Mouse (Mus musculus) neural tube, embryonic 13.5 days (tissue): ENCODE data around the gene Wwox. TPM values are rescaled to one million over a fixed set of nuclear protein-coding genes. Genes with fewer than 3 reads are reported as not detected.

Experiments used
- ATAC-seq: fragments of 200-750 bp; cut with Nextera tagmentation; 2 replicates; pipeline ENCODE4 v1.8.0; 2017; ENCODE audit warnings: low read depth, mild to moderate bottlenecking, moderate TSS enrichment, moderate library complexity
- H3K27ac ChIP-seq: fragments of 300-500 bp; sonication (generic); replicated peaks from 2 replicates; pipeline ENCODE4 v1.5.1; 2015; ENCODE audit warnings: moderate library complexity, mild to moderate bottlenecking, inconsistent platforms
- H3K27me3 ChIP-seq: fragments of 300-500 bp; sonication (generic); 2 replicates; pipeline ENCODE4 v1.6.1; 2015; ENCODE audit warnings: mild to moderate bottlenecking, inconsistent platforms
- H3K36me3 ChIP-seq: fragments of 300-500 bp; sonication (generic); 2 replicates; pipeline ENCODE4 v1.6.1; 2015; ENCODE audit warnings: mild to moderate bottlenecking, inconsistent platforms
- H3K4me1 ChIP-seq: fragments of 300-500 bp; sonication (generic); replicated peaks from 2 replicates; pipeline ENCODE4 v1.6.1; 2015; ENCODE audit warnings: inconsistent platforms
- H3K4me2 ChIP-seq: fragments of 300-500 bp; sonication (generic); 2 replicates; pipeline ENCODE4 v1.6.1; 2015; ENCODE audit warnings: inconsistent platforms, mild to moderate bottlenecking, moderate library complexity
- H3K4me3 ChIP-seq: fragments of 300-500 bp; sonication (generic); 2 replicates; pipeline ENCODE4 v1.5.1; 2015; ENCODE audit warnings: mild to moderate bottlenecking, inconsistent platforms
- H3K9ac ChIP-seq: fragments of 300-500 bp; sonication (generic); 2 replicates; pipeline ENCODE4 v1.6.1; 2015; ENCODE audit warnings: moderate library complexity, mild to moderate bottlenecking, inconsistent platforms
- H3K9me3 ChIP-seq: fragments of 300-500 bp; sonication (generic); 2 replicates; pipeline ENCODE4 v1.6.1; 2016; ENCODE audit warnings: inconsistent platforms
- WGBS: fragments of 180-500 bp; shearing (Covaris S2); methylation state at CpG from one replicate; pipeline ENCODE4 v1.1.7; 2015; 5-methylcytosine and 5-hydroxymethylcytosine counted together
- polyA plus RNA-seq: library from polyadenylated mRNA; unstranded; fragments of >200 nt; fragmentation: Nextera tagmentation; extraction: Ambion mirVana; gene quantifications from 2 replicates; pipeline ENCODE4 v1.2.1, GENCODE M21; 2015

Wwox gene
- polyA plus RNA-seq, 1 experiment from 2014 or later, result 12.8 TPM

DNA sequence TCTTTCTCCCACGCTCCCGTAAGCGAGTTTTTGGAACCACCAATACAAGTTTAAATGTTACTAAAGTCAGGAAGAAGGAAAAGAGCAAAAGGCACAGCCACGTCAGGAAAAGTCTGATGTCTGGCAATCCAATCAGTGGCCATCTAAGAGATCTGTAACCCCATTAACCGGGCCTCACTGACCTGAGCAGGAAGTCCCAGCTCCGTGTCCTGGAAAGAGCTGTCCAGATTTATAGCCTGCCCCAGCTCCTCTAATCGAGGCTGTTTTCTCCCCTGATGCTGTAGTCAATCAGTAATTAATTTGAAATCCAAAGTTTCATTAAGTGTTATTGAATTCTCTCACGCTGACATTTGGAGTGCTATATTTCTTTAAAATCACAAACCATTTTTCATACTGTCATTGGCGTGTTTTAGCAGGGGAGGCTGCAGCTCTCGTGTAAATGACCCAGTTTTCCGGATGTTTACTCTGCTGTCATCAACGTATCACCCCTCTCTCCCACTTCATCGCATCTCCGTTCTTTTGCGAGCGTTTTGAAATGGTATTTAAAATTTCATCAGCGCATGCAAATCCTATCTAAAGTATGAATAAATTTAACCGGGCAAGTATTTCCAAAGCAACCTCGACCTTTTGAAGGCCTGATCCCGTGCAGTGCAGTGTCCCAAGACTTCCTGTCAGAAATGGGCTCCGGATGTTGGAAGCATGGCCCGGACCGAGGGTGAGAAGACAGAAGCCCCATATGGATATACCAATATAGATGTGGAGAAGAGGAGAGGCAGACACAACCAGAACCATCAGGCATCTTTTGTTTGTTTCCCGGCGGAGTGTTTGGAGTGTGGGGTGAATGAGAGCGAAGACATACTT is 72.8 kb downstream of the Wwox start:
- Histone ChIP-seq H3K4me2 (no peak overlapping the region), H3K9ac (no peak overlapping the region), H3K4me3 (no peak overlapping the region), H3K36me3 (no peaks in the 10 kb centered on the region), H3K4me1 (peaks cover 48% of the 10 kb centered on the region), H3K27me3 (0 out of 2 replicates have a peak, but pooled peaks cover 2% of the 10 kb centered on the region), H3K27ac (no peak overlapping the region), H3K9me3 (no peaks in the 10 kb centered on the region)
- 68% methylated on average over 26 of the region's 26 CpGs for WGBS
- ATAC-seq, result no peak

DNA sequence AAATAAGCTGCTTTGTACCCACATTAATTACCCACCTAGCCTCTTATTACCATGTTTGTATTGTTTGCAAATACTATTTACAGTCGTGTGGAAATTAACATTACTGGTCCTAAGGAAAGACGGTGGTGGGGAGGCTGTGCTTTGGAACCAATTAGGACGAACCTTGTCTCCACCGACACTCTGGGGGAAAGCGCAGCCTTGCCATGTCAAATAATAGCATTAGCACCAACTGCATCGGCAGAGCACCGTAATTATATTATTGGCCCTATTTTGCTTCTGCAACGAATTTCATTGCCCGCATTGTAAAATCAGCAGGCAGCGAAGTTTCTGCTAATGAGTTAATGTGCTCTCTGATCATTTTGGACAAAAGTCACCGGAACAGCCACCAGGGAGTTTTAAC is 75.2 kb downstream of the Wwox start:
- WGBS, result 21% methylated on average over 11 of the region's 11 CpGs
- H3K9me3 ChIP-seq, result no peaks in the 10 kb centered on the region
- no peak overlapping the region for H3K4me3 ChIP-seq
- ATAC-seq, result no peak
- H3K4me1 ChIP-seq, result peaks cover 45% of the 10 kb centered on the region
- H3K36me3 ChIP-seq, result no peaks in the 10 kb centered on the region
- H3K9ac ChIP-seq, result no peak overlapping the region
- peak overlapping the region; percentile 77; the same call in 1 of the 2 replicates for H3K27ac ChIP-seq
- no peaks in the 10 kb centered on the region for H3K27me3 ChIP-seq
- no peak overlapping the region for H3K4me2 ChIP-seq

DNA sequence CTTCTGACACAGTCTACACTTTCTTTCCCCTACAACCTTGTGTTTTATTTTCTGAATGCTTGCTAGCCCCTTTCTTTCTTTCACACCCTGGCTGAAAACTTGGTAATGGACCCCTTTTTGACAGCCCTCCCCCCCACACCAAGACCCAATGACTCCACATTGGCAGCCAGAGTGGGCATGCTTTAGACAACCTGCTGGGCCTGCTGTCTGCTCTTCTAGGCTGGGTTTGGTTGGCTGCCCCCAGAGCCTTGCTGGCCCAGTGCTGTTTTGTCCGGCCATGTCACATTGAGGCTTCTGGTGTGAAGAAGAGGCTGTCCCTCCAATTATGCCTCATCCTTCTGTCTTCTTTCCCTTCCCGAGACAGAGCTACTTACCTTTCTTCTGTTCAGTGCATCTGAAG is 83.6 kb downstream of the Wwox start:
- H3K27me3 ChIP-seq, result no peaks in the 10 kb centered on the region
- no peak overlapping the region for H3K4me3 ChIP-seq
- H3K9ac ChIP-seq, result no peak overlapping the region
- H3K4me1 ChIP-seq, result peaks cover 6% of the 10 kb centered on the region; the same call in 1 of the 2 replicates
- H3K27ac ChIP-seq, result no peak overlapping the region
- ATAC-seq, result no peak
- H3K4me2 ChIP-seq, result no peak overlapping the region
- no peaks in the 10 kb centered on the region for H3K9me3 ChIP-seq
- no peaks in the 10 kb centered on the region for H3K36me3 ChIP-seq
- 74% methylated on average over 2 of the region's 2 CpGs for WGBS

DNA sequence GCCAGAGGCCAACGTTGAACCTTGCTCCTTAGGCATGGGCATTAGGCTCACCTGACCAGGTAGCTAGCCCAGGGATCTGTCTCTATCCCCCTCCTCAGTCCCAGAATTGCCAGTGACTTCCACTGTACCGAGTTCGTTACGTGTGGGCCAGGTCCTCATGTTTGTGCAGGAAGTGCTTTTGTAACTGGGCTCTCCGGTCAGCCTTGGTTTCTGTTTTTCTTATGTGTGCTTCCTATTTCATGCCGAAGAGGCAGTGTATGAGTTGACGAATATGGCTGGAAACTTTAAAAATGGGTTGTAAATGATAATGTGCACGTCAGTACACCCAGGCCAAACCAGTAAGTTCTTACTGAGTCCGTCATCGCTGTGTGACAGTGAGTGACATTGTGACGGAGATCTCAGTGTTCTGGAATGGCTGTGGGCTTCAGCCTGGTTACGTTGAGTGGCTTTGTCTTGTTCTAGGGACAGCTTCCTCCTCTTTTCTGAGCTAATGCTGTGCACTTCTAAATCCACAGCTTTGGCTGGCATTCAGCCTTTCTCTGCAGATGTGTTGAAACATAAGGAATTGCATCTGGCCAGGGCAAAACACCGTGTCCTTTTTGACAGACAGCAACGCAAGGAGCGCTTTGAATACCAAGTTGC is 87.3 kb downstream of the Wwox start:
- Histone ChIP-seq H3K36me3 (no peaks in the 10 kb centered on the region), H3K4me2 (no peak overlapping the region), H3K4me1 (peaks cover 15% of the 10 kb centered on the region; the same call in 1 of the 2 replicates), H3K27me3 (no peaks in the 10 kb centered on the region), H3K9me3 (no peaks in the 10 kb centered on the region), H3K4me3 (no peak overlapping the region), H3K9ac (no peak overlapping the region), H3K27ac (no peak overlapping the region)
- WGBS, result 89% methylated on average over 15 of the region's 15 CpGs
- no peak for ATAC-seq

DNA sequence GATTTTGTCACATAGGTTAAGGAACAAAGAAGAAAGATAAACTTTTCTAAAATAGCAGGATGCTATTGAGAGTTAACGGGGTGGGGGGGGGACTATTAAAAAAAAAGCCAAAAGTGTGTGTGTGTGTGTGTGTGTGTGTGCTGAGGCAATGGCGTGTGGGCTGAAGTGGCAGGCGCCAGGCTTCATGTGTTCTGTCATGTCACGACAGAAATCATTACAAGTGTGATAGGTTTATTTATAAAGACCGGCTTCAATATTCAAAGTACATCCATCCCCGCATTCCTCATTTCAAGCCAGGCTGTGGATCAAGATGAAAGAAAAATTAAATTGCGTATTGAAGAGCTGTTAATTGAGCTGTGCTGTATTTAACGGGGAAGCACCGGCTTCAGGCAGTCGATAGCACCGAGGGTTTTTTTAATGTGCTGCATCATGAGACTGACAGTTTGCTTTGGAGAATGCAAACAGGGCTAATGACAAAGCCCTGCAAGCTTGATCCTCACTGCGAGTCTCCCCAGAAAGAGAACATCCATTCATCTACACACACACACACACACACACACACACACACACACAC is 88.3 kb downstream of the Wwox start:
- Histone ChIP-seq H3K4me3 (no peak overlapping the region), H3K27ac (peak overlapping the region; percentile 38; the same call in 1 of the 2 replicates), H3K9me3 (no peaks in the 10 kb centered on the region), H3K36me3 (no peaks in the 10 kb centered on the region), H3K9ac (no peak overlapping the region), H3K4me1 (peaks cover 18% of the 10 kb centered on the region; the same call in 1 of the 2 replicates), H3K4me2 (no peak overlapping the region), H3K27me3 (no peaks in the 10 kb centered on the region)
- no peak for ATAC-seq
- WGBS, result 50% methylated on average over 12 of the region's 12 CpGs

DNA sequence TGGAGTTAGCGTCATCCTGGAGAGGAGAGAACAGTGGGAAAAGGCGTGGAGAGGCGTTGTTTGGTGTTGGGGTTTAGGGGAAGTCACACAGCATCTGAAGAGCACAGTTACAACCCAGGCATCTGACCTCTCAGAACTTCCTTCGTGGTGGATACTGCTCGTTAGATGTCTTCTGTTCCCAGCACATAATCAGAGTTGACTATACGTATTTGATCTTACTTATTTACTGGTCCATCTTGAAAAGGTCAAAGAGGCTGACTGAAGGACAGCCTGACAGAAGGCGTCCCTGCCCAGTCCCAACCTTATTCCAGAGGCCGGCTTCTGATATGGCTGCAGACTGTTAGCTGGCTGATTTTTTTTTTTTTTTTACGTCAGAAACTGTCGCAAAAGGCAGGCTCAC is 90.1 kb downstream of the Wwox start:
- ATAC-seq, result no peak
- H3K27me3 ChIP-seq, result no peaks in the 10 kb centered on the region
- no peaks in the 10 kb centered on the region for H3K9me3 ChIP-seq
- H3K4me2 ChIP-seq, result no peak overlapping the region
- no peak overlapping the region for H3K9ac ChIP-seq
- WGBS, result 89% methylated on average over 10 of the region's 10 CpGs
- no peaks in the 10 kb centered on the region for H3K36me3 ChIP-seq
- H3K27ac ChIP-seq, result no peak overlapping the region
- no peak overlapping the region for H3K4me3 ChIP-seq
- H3K4me1 ChIP-seq, result peaks cover 18% of the 10 kb centered on the region; the same call in 1 of the 2 replicates

DNA sequence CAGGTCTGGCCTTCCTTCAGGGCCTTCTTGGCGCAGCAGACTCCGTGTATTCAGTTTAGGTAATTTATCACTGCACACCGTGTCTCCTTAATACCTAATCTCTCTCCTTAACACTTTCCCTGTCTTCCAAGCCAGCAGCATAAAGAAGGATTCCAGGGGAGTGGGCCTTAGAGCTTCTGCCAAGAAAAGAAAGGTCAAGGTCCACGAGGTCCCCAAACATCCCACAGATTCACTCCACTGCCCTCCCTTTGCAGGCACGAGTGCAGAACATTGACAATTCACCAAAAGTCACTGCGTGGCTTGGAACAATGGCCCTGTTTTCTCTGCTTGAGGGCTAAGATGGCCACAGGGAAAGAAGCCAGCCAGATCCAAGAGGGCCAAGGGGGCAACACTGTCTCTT is 96.7 kb downstream of the Wwox start:
- 27% methylated on average over 6 of the region's 6 CpGs for WGBS
- ATAC-seq, result no peak

DNA sequence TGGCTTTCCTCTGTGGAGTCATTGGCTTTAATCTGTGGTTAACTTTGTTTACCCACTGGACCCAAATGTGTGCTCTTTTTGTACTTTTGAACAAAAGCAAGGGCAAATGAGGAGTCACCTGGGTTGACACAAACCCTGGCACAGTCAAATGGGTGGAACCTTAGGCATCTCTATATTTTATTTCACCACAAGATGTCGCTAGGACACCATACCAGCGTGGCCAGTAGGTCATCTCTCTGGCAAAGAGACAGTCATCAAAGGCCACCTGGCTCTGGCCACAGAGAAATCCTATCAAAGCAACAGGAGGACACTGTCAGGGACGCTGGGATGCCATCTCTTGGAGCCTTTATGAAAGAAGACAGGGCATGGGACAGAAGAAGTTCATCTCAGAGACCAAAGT is 101.7 kb downstream of the Wwox start:
- peaks cover 12% of the 10 kb centered on the region; the same call in 1 of the 2 replicates for H3K4me1 ChIP-seq
- 12% methylated on average over 3 of the region's 3 CpGs for WGBS

More for the DNA sequence above, 96.7 kb downstream of the Wwox start:
- Histone ChIP-seq H3K4me1 (peaks cover 23% of the 10 kb centered on the region; the same call in 1 of the 2 replicates), H3K4me3 (no peak overlapping the region), H3K9me3 (no peaks in the 10 kb centered on the region), H3K9ac (no peak overlapping the region), H3K27ac (no peak overlapping the region), H3K36me3 (no peaks in the 10 kb centered on the region), H3K4me2 (no peak overlapping the region), H3K27me3 (no peaks in the 10 kb centered on the region; the same call in 1 of the 2 replicates)

DNA sequence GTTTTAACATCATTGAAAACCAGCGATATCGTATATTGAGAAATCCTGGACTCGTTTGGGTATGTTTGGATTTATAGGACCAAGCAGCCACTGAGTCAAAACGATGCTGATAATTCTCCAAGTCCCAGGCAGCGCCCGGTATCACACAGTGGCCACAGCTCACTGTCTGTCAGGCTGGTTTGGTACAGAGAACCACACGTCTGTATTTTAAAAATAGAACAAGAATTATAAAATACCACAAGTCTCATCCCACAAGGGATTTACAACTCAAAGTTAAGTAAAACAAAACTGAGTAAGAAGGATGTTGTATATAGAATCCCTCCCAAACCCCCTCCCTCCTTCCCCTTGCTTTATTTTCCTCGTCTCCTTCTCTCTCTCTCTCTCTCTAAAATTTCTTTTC is 108.9 kb downstream of the Wwox start:
- WGBS, result 76% methylated on average over 8 of the region's 8 CpGs
- H3K4me1 ChIP-seq, result peaks cover 11% of the 10 kb centered on the region
- no peak for ATAC-seq
- no peak overlapping the region for H3K27ac ChIP-seq
- no peak overlapping the region for H3K9ac ChIP-seq
- H3K36me3 ChIP-seq, result no peaks in the 10 kb centered on the region
- H3K9me3 ChIP-seq, result no peaks in the 10 kb centered on the region
- no peaks in the 10 kb centered on the region for H3K27me3 ChIP-seq
- H3K4me3 ChIP-seq, result no peak overlapping the region
- no peak overlapping the region for H3K4me2 ChIP-seq

More for the DNA sequence above, 101.7 kb downstream of the Wwox start:
- H3K36me3 ChIP-seq, result no peaks in the 10 kb centered on the region
- H3K9ac ChIP-seq, result no peak overlapping the region
- no peaks in the 10 kb centered on the region; the same call in 1 of the 2 replicates for H3K27me3 ChIP-seq
- H3K9me3 ChIP-seq, result no peaks in the 10 kb centered on the region
- no peak overlapping the region for H3K27ac ChIP-seq
- H3K4me2 ChIP-seq, result no peak overlapping the region
- no peak overlapping the region for H3K4me3 ChIP-seq
- ATAC-seq, result no peak

DNA sequence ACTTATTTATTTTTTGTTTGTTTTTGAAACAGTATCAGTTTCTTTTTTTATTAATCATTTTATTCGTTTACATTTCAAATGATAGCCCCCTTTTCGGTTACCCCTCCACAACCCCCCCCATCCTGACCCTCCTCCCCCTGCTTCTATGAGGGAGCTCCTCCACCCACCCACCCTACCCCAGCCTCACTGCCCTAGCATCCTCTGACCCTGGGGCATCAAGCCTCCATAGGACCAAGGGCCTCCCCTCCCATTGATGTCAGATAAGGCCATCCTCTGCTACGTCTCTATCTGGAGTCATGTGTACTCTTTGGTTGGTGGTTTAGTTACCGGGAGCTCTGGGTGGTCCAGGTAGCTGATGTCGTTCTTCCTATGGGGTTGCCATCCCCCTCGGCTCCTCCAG is 109.4 kb downstream of the Wwox start:
- Histone ChIP-seq H3K36me3 (no peaks in the 10 kb centered on the region), H3K27ac (no peak overlapping the region), H3K4me3 (no peak overlapping the region), H3K4me1 (peaks cover 11% of the 10 kb centered on the region), H3K4me2 (no peak overlapping the region), H3K9me3 (no peaks in the 10 kb centered on the region), H3K9ac (no peak overlapping the region), H3K27me3 (no peaks in the 10 kb centered on the region)
- WGBS, result 82% methylated on average over 6 of the region's 6 CpGs
- ATAC-seq, result no peak

DNA sequence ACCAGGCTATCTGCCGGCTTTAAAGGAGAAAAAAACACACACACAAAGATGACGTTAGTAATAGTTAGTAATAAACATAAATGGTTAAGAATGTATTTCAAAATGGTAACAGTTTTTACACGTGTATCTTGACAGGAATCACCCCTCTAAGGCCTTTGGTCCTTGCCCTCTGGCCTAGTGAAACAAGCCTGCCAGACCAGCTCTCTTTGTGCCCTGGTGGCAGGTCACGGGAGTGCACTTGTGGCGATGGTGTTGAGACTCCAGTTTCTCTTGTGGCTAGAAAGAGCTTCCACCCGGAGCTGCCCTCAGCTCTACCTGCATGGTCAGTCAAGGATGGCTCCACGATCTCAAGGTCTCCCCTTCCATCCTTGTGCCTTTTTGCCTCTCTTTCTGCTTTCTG is 110.6 kb downstream of the Wwox start:
- no peaks in the 10 kb centered on the region for H3K36me3 ChIP-seq
- H3K27me3 ChIP-seq, result no peaks in the 10 kb centered on the region
- no peak overlapping the region for H3K9ac ChIP-seq
- no peak for ATAC-seq
- 73% methylated on average over 7 of the region's 7 CpGs for WGBS
- H3K9me3 ChIP-seq, result no peaks in the 10 kb centered on the region
- peaks cover 11% of the 10 kb centered on the region for H3K4me1 ChIP-seq
- H3K27ac ChIP-seq, result no peak overlapping the region
- H3K4me2 ChIP-seq, result no peak overlapping the region
- H3K4me3 ChIP-seq, result no peak overlapping the region

DNA sequence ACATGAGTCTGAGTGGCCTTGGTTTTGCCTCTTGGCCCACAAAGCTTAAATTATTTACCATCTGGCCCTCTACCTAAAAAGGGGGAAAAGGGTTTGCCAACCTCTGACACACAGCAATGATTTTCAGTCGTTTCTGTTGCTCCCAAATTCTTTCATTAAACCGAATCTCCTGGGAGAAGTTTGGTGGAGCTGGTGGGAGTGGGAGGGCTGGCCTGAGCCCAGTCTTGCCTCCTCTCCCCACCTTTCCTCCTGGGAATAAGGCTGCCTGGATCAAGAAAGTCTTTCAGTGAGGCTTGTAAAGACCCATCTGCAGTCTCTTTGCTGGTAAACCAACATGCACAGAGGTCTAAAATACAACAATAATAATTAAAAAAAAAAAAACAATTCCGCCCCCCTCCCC is 113.2 kb downstream of the Wwox start:
- no peak for ATAC-seq
- Histone ChIP-seq H3K9me3 (no peaks in the 10 kb centered on the region), H3K9ac (no peak overlapping the region), H3K4me1 (peaks cover 11% of the 10 kb centered on the region), H3K27me3 (no peaks in the 10 kb centered on the region), H3K4me3 (no peak overlapping the region), H3K36me3 (no peaks in the 10 kb centered on the region), H3K27ac (0 out of 2 replicates have a peak overlapping the region, but pooled peaks have one; percentile 5), H3K4me2 (no peak overlapping the region)
- WGBS, result 60% methylated on average over 3 of the region's 3 CpGs
